Mouse (Mus musculus) kidney, postnatal 0 days (tissue): ENCODE measurements around the gene Afap1. TPM values are rescaled to one million over a fixed set of nuclear protein-coding genes. Genes with fewer than 3 reads are reported as not detected.
A peak's percentile ranks its signal among the peaks of the same experiment; 100 is the strongest.

Experiments used
- ATAC-seq: fragments of 200-750 bp; cut with Nextera tagmentation; replicated peaks from 2 replicates; pipeline ENCODE4 v1.8.0; 2017; ENCODE audit warnings: low read depth, moderate number of reproducible peaks, moderate TSS enrichment, moderate library complexity; ENCODE audit not compliant: low FRiP score
- DNase-seq: peaks from one replicate; pipeline ENCODE4 v3.0.0-alpha.2; 2016; ENCODE audit warnings: low spot score
- H3K27ac ChIP-seq: fragments of 300-500 bp; sonication (generic); 2 replicates; pipeline ENCODE4 v1.5.1; 2014; ENCODE audit warnings: mild to moderate bottlenecking
- H3K27me3 ChIP-seq: fragments of 300-500 bp; sonication (generic); 2 replicates; pipeline ENCODE4 v1.6.1; 2014; ENCODE audit warnings: low read length, mixed read lengths; ENCODE audit not compliant: insufficient read depth
- H3K36me3 ChIP-seq: fragments of 300-500 bp; sonication (generic); 2 replicates; pipeline ENCODE4 v1.6.1; 2014; ENCODE audit warnings: low read length, mixed read lengths; ENCODE audit not compliant: insufficient read depth
- H3K4me1 ChIP-seq: fragments of 300-500 bp; sonication (generic); replicated peaks from 2 replicates; pipeline ENCODE4 v1.6.1; 2014; ENCODE audit warnings: antibody characterized with exemption, low read length, mixed read lengths; ENCODE audit not compliant: insufficient read depth
- H3K4me2 ChIP-seq: fragments of 300-500 bp; sonication (generic); 2 replicates; pipeline ENCODE4 v1.6.1; 2014; ENCODE audit warnings: mild to moderate bottlenecking, low read length, moderate library complexity, mixed read lengths
- H3K4me3 ChIP-seq: fragments of 300-500 bp; sonication (generic); replicated peaks from 2 replicates; pipeline ENCODE4 v1.5.1; 2014; ENCODE audit warnings: low read depth, low read length
- H3K9ac ChIP-seq: fragments of 300-500 bp; sonication (generic); 2 replicates; pipeline ENCODE4 v1.6.1; 2014; ENCODE audit warnings: low read depth, low read length
- H3K9me3 ChIP-seq: fragments of 300-500 bp; sonication (generic); replicated peaks from 2 replicates; pipeline ENCODE4 v1.6.1; 2016; ENCODE audit warnings: low read length, inconsistent platforms, mixed read lengths
- CTCF ChIP-seq: IDR thresholded peaks from 2 replicates; pipeline ENCODE4 v1.5.1; 2016; ENCODE audit warnings: antibody characterized with exemption, low read depth, mild to moderate bottlenecking, moderate library complexity
- WGBS: fragments of 180-500 bp; shearing (Covaris S2); extraction: QIAGEN DNeasy Blood & Tissue Kit; methylation state at CpG from one replicate; pipeline ENCODE4 v1.1.7; 2014; 5-methylcytosine and 5-hydroxymethylcytosine counted together
- polyA plus RNA-seq: library from polyadenylated mRNA; unstranded; fragments of >200 nt; fragmentation: Nextera tagmentation; extraction: Ambion mirVana; gene quantifications from 2 replicates; pipeline ENCODE4 v1.2.1, GENCODE M21; 2015

Gene Afap1
- polyA plus RNA-seq, 1 experiment from 2014 or later, result 19.1 TPM

DNA sequence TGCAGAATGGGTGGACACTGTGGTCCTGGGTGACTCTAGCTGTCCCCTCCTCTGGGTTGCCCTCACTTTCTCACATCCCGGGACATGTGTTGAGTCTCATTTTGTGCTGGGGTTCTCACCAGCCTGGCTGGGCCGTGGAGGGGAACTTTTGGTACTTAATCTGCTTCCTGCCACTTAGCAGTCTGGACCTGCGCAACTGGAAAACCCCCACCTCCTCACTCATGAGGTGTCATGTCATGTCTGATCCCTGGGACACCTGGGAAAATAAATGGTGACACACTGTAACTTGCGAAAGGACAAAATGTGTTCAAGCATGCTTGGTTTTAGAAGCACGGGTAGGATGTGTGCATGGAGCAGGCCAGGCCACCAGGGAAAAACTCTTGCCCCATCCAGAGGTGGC, 8.4 kb upstream of the Afap1 start:
- H3K36me3 ChIP-seq, result no peaks in the 10 kb centered on the region
- DNase-seq (no peak), ATAC-seq (no peak)
- no peaks in the 10 kb centered on the region for H3K9me3 ChIP-seq
- no peak for TF ChIP-seq CTCF
- 90% methylated on average over 5 of the region's 5 CpGs for WGBS
- no peak overlapping the region for H3K27ac ChIP-seq
- H3K4me1 ChIP-seq, result no peaks in the 10 kb centered on the region
- no peak overlapping the region for H3K9ac ChIP-seq
- H3K27me3 ChIP-seq, result no peaks in the 10 kb centered on the region
- no peak overlapping the region for H3K4me2 ChIP-seq
- no peak overlapping the region for H3K4me3 ChIP-seq

GRCm38 (mm10) chr5:35888959-35889358, 4.2 kb upstream of the Afap1 start:
- no peak overlapping the region for H3K9ac ChIP-seq
- no peak overlapping the region for H3K4me3 ChIP-seq
- H3K27me3 ChIP-seq, result no peaks in the 10 kb centered on the region
- 55% methylated on average over 9 of the region's 9 CpGs for WGBS
- no peaks in the 10 kb centered on the region for H3K4me1 ChIP-seq
- TF ChIP-seq CTCF, result peak; percentile 84
- no peak overlapping the region for H3K4me2 ChIP-seq
- no peaks in the 10 kb centered on the region for H3K36me3 ChIP-seq
- H3K27ac ChIP-seq, result no peak overlapping the region
- H3K9me3 ChIP-seq, result no peaks in the 10 kb centered on the region
- DNase-seq, result peak; percentile 64
- ATAC-seq, result no peak

GRCm38 (mm10) chr5:35889641-35890040, 3.5 kb upstream of the Afap1 start:
- DNase-seq (no peak), ATAC-seq (no peak)
- no peaks in the 10 kb centered on the region for H3K27me3 ChIP-seq
- no peak overlapping the region for H3K4me2 ChIP-seq
- H3K9me3 ChIP-seq, result no peaks in the 10 kb centered on the region
- no peak overlapping the region for H3K27ac ChIP-seq
- no peaks in the 10 kb centered on the region for H3K4me1 ChIP-seq
- 57% methylated on average over 2 of the region's 2 CpGs for WGBS
- H3K4me3 ChIP-seq, result no peak overlapping the region
- TF ChIP-seq CTCF, result no peak
- no peak overlapping the region for H3K9ac ChIP-seq
- H3K36me3 ChIP-seq, result no peaks in the 10 kb centered on the region

DNA sequence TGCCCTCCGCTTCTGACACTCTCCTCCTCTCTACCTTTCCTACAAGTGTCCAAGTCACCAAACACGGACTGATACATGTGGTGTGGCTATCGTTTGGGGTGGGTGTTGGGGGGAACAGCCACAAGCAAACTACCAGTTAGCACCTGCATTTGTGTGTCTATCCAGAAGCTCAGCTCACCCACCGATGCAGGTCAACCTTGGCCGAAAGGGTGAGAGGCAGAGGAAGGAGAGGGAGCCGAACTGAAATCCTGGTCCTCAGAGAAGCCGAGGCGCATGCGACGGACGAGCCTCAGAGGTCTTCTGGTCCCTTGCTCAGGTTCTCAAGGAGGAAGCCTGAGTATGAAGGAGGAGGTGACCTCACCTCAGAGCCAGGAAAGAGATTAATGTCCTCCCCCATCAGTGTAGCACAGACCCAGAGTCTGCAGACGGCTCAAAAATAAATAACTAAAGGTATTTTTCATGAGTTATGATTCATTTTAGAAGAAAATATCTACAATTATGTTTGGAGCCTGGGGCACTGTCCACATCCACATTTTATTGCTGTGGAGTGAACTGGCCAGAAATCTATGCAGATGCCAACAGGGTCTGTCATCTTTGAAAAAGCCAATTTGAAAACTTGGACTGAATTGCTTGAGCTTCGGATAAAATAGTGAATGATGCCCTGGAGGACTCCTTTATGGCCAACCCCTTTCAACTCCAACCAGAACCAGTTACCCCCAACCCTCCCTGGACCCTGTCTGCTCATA, 2.0 kb upstream of the Afap1 start:
- no peak for TF ChIP-seq CTCF
- no peaks in the 10 kb centered on the region for H3K27me3 ChIP-seq
- H3K9ac ChIP-seq, result no peak overlapping the region
- H3K36me3 ChIP-seq, result no peaks in the 10 kb centered on the region
- H3K27ac ChIP-seq, result no peak overlapping the region
- peaks cover 4% of the 10 kb centered on the region; the same call in 1 of the 2 replicates for H3K4me1 ChIP-seq
- WGBS, result 78% methylated on average over 13 of the region's 13 CpGs
- DNase-seq, result no peak
- no peak overlapping the region for H3K4me2 ChIP-seq
- H3K4me3 ChIP-seq, result no peak overlapping the region
- ATAC-seq, result no peak
- no peaks in the 10 kb centered on the region for H3K9me3 ChIP-seq

DNA sequence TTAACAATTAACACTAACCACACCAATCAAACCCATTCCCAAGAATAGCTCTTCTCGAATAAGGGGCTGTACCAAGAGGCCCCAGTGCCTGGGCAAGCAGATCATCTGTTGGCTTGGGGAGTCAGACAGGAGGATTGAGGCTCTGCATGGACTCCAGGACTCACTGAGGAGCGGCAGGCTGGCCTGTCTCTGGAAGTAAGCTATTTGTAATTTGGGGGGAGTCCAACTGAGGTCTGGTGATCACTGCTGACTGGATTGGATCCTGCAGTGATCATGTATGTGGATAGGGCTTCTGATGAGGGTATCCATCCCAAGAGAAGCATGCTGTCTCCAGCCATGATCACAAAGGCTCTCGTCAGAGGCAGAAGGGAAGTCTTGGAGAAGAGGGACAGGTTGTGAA, 756 bp upstream of the Afap1 start:
- ATAC-seq (no peak), DNase-seq (no peak)
- no peak for TF ChIP-seq CTCF
- H3K27ac ChIP-seq, result no peak overlapping the region
- H3K4me3 ChIP-seq, result no peak overlapping the region
- no peaks in the 10 kb centered on the region for H3K36me3 ChIP-seq
- no peaks in the 10 kb centered on the region for H3K27me3 ChIP-seq
- H3K9ac ChIP-seq, result no peak overlapping the region
- H3K9me3 ChIP-seq, result no peaks in the 10 kb centered on the region
- H3K4me2 ChIP-seq, result no peak overlapping the region
- 76% methylated on average over 3 of the region's 3 CpGs for WGBS
- peaks cover 9% of the 10 kb centered on the region for H3K4me1 ChIP-seq

- DNase-seq (peak; percentile 73), ATAC-seq (peak; percentile 60)
- peak overlapping the region; percentile 81 for H3K27ac ChIP-seq
- TF ChIP-seq CTCF, result peak; percentile 48
- no peaks in the 10 kb centered on the region for H3K27me3 ChIP-seq
- H3K4me3 ChIP-seq, result peak overlapping the region; percentile 73
- WGBS, result under 1% methylated on average over 21 of the region's 21 CpGs
- H3K36me3 ChIP-seq, result no peaks in the 10 kb centered on the region
- peak overlapping the region; percentile 67 for H3K4me2 ChIP-seq
- peak overlapping the region; percentile 80 for H3K9ac ChIP-seq
- H3K9me3 ChIP-seq, result no peaks in the 10 kb centered on the region
- peaks cover 14% of the 10 kb centered on the region for H3K4me1 ChIP-seq
Observed at GRCm38 (mm10) chr5:35893805-35894260, 714 bp downstream of the Afap1 start.
